Mouse (Mus musculus): Measurements from ENCODE around the gene Ndst4. TPM values are rescaled to one million over a fixed set of nuclear protein-coding genes. Genes with fewer than 3 reads are reported as not detected.

Gene Ndst4
- total RNA-seq (2022) = not detected

DNA sequence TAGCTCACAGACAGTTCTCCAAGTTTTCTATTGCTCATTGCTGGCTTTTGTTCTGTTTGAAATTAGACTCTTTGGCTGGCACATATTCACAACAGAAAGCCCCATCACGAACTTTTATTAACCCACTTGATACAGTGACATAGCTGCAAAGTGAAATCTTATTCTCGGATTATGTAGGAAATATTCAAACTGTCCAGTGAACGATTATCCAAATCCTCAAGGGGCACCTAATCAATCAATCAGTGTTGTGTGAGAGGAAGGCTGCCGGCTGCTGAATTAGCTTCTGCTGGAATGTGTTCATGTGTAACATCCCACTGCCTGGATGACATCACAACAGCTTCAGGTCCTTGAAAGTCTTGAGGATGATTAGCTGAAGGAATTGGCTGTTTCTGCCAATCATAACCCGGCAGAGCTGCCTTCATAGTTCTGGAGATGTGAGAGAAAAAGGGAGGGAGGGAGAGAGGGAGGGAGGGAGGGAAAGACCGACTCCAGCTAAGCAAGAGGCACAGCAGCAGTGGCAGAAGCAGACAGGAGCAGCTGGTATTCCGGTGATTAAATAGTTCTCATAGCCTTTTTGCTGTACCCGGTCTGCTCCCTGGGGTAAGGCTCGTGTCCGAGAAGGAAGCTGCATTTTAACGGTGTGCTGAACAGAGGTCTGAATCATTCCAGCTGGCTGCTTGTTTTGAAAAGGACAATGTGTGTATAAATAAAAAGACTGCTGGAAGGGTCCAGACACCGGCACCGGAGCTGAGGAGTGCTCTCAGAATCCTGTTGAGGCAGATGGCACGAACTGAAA, at the start of gene Ndst4:
Gene Ndst4 (plus strand): TSS at position 476 of the 796 bp plus-strand sequence.
- DNase-seq (ENCODE audit: low spot score) = no peak

- DNase-seq (ENCODE audit: low spot score) = no peak
These were observed 6.4 kb upstream of the Ndst4 start for GRCm38 (mm10) chr3:125397443-125397842.

- DNase-seq (ENCODE audit: low spot score) = no peak
These were observed 2.6 kb downstream of the Ndst4 start for GRCm38 (mm10) chr3:125406456-125406855.

DNA sequence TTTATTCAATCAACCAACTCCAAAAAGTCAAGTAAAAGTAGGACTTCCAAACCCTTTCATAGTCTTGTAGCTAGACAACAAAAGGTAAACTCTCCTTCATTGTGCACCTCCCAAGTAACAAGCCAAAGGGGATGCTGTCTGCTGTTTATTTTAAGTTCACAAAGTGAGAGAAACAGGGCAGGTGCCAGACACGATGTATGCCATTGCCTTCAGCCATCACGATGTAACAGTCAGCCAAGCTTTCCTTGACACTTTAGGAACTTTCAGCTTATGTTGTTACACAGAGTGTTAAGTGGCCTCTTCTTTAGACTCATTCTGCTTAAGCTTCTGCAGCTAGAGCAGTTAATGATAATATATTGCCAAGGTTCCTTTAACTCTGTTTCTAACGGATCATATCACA, 3.1 kb downstream of the Ndst4 start:
- no peak for DNase-seq (ENCODE audit: low spot score)

DNA sequence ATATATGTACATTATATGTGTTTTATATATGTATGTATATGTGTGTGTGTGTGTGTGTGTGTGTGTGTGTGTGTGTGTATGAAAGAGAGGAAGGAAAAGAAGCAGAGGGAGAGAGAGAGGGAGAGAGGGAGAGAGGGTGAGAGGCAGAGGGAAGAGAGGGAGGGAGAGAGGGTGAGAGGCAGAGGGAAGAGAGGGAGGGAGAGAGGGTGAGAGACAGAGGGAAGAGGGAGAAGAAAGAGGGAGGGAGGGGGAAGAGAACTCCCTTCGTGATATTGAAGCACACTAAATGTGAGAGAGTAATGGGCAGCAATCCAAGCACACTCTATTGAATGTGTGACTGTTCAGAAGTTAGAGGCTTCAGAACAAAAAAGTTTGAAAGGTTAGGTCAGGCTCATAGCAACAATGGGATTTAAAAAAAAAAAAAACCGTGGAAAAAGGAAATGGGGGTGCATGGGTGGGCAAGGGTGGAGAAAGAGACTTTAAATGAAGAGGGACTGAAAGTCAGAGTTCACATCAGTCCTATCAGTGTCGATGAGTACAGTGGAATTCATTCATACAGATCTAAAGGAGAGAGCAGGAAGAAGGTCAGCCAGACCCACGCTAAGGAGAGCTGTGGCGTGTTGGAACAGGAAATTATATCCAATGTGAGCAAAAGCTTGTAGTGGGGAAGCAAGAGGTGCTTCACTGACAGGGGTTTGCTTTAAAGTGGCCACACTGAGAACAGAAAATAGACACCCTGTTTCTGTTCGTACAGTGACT, 63.2 kb downstream of the Ndst4 start:
- DNase-seq (ENCODE audit: low spot score) = no peak

- DNase-seq (ENCODE audit: low spot score) = no peak
These were observed 106.2 kb downstream of the Ndst4 start for GRCm38 (mm10) chr3:125510102-125510501.

DNA sequence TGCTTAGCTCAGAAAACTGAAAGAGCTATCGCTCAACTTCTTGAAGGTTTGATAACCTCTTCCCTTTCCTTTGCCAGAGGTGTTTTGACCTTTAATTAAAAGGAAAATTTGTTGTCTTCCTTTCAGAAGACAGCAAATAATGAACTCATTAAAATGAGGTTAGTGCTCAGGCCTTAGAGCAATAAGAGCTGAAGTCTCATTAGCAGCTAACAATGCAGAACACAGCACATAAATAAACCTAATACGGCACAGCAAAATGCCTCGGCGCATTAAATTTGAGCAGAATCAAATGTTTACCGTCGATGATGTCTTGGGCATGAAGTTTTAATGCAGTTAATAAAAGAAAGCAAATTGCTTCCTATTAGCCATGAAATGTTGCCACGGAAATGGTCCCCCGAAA, 129.5 kb downstream of the Ndst4 start:
- DNase-seq (ENCODE audit: low spot score) = no peak

GRCm38 (mm10) chr3:125570602-125571001, 166.7 kb downstream of the Ndst4 start:
- DNase-seq (ENCODE audit: low spot score) = no peak

GRCm38 (mm10) chr3:125632233-125632632, 228.4 kb downstream of the Ndst4 start:
- DNase-seq (ENCODE audit: low spot score) = no peak

- no peak for DNase-seq (ENCODE audit: low spot score)
These were observed 251.2 kb downstream of the Ndst4 start for GRCm38 (mm10) chr3:125655009-125655635.

DNA sequence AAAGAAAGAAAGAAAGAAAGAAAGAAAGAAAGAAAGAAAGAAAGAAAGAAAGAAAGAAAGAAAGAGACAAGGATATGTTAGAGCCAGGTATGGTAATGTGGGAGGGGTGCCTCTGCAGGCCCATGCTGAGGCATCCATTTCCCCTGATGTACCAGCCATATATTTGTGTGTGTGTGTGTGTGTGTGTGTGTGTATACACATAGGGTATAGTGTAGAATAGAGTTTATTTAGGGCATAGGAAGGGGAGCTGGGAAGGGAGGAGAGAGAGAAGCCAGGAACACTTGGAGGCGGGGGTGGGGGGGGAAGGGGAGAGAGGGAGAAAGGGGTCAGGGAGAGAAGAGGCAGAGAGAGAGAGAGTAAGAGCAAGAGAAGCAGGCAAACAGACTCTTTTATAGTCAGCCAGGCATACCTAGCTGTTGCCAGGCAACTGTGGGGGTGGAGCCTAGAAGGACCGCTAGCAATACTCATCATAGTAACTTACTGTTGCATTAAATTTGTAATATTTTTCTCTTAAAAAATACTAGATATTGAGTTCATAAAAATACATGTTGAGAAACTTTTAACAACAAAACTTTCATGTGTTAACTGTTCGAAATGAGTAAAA, 256.3 kb downstream of the Ndst4 start:
- DNase-seq (ENCODE audit: low spot score) = no peak

- DNase-seq (ENCODE audit: low spot score) = no peak
These were observed 257.1 kb downstream of the Ndst4 start for GRCm38 (mm10) chr3:125660884-125661532.

DNA sequence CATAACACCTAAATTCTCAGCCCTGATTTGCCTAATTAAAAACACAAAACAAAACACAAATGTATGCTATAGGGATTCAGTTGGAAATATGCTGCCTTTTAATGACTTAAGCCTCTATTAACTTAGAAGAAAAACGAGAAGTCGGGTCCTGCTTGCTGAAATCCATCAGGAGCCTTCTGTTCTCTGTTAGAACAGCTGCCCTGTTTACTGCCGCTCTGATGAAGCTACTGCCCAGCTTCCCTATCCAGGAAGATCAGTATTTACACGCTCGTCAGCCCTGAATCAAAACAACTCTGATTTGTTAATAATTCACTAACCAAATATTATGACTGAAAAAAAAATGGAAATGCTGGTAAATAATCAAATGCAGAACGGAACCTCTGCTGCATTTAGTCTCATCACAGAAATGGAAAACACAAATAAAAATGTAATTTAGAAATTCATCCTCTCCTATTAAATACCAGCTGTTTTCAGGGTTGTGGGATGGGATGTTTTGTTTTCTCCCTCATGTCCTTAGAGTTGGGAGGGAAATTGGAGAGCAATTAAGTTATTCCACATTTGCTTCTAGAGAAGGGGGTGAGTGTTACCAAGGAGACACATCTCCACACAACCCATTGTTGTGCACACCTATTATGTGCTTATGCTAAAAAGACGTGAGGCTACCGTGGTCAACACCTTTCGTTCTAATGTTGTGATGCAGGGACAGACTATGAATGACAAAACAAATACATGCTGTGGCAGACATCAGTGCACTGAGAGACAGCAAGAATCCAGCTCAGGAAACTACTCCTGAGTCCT, 270.3 kb downstream of the Ndst4 start:
- no peak for DNase-seq (ENCODE audit: low spot score)

- DNase-seq (ENCODE audit: low spot score) = no peak
These were observed 271.5 kb downstream of the Ndst4 start for GRCm38 (mm10) chr3:125675211-125675896.

- DNase-seq (ENCODE audit: low spot score) = no peak
These were observed 275.0 kb downstream of the Ndst4 start for GRCm38 (mm10) chr3:125678924-125679323.

GRCm38 (mm10) chr3:125683460-125684230, 279.8 kb downstream of the Ndst4 start:
- no peak for DNase-seq (ENCODE audit: low spot score)

GRCm38 (mm10) chr3:125684583-125684982, 280.7 kb downstream of the Ndst4 start:
- DNase-seq (ENCODE audit: low spot score) = no peak

DNA sequence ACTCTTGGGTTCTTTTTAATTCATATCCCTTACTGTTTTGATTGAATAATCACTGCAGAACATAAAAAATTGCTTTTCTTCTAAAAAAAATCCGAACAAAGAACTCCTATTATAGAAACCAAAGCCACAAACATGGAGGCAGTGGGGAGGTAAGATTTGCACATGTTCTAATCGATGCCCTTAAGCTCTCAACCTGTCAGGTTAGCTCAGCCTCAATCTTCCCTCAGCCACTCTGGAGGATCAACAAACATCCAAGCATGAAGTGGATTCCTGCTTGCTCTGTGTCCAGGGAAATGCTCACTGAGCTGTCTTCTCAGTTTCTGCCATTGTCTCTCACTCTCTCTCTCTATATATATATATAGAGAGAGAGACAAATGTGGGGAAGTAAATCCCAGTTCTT, 283.7 kb downstream of the Ndst4 start:
- DNase-seq (ENCODE audit: low spot score) = no peak

- no peak for DNase-seq (ENCODE audit: low spot score)
These were observed 287.1 kb downstream of the Ndst4 start for GRCm38 (mm10) chr3:125690948-125691347.

Data from heart, adult 8-10 months (tissue).